Mouse (Mus musculus) lung, embryonic 14.5 days (tissue): ENCODE measurements around the gene Usp47. TPM values are rescaled to one million over a fixed set of nuclear protein-coding genes. Genes with fewer than 3 reads are reported as not detected.
A peak's percentile ranks its signal among the peaks of the same experiment; 100 is the strongest.

ENCODE experiments used
- ATAC-seq: fragments of 200-750 bp; cut with Nextera tagmentation; 2 replicates; pipeline ENCODE4 v1.8.0; 2017; ENCODE audit warnings: mild to moderate bottlenecking, moderate TSS enrichment, moderate library complexity; ENCODE audit not compliant: insufficient read depth
- DNase-seq: peaks from one replicate; pipeline ENCODE4 v3.0.0-alpha.2; 2015
- H3K27ac ChIP-seq: fragments of 300-500 bp; sonication (generic); 2 replicates; pipeline ENCODE4 v1.5.1; 2014; ENCODE audit warnings: low read depth, mild to moderate bottlenecking, moderate library complexity
- H3K27me3 ChIP-seq: fragments of 300-500 bp; sonication (generic); 2 replicates; pipeline ENCODE4 v1.6.1; 2014; ENCODE audit warnings: low read length, control low read depth; ENCODE audit not compliant: insufficient read depth
- H3K36me3 ChIP-seq: fragments of 300-500 bp; sonication (generic); 2 replicates; pipeline ENCODE4 v1.6.1; 2014; ENCODE audit warnings: control low read depth; ENCODE audit not compliant: insufficient read depth
- H3K4me1 ChIP-seq: fragments of 300-500 bp; sonication (generic); 2 replicates; pipeline ENCODE4 v1.6.1; 2014; ENCODE audit warnings: antibody characterized with exemption, control low read depth; ENCODE audit not compliant: insufficient read depth
- H3K4me2 ChIP-seq: fragments of 300-500 bp; sonication (generic); 2 replicates; pipeline ENCODE4 v1.6.1; 2014; ENCODE audit warnings: mild to moderate bottlenecking
- H3K4me3 ChIP-seq: fragments of 300-500 bp; sonication (generic); 2 replicates; pipeline ENCODE4 v1.5.1; 2014; ENCODE audit warnings: low read depth, low read length
- H3K9ac ChIP-seq: fragments of 300-500 bp; sonication (generic); 2 replicates; pipeline ENCODE4 v1.6.1; 2014
- H3K9me3 ChIP-seq: fragments of 300-500 bp; sonication (generic); 2 replicates; pipeline ENCODE4 v1.6.1; 2016; ENCODE audit warnings: low read depth, low read length, control low read depth
- CTCF ChIP-seq: IDR thresholded peaks from 2 replicates; pipeline ENCODE4 v1.5.1; 2016; ENCODE audit warnings: antibody characterized with exemption, low read depth
- WGBS: fragments of 180-500 bp; shearing (Covaris S2); extraction: QIAGEN DNeasy Blood & Tissue Kit; methylation state at CpG from one replicate; pipeline ENCODE4 v1.1.7; 2014; 5-methylcytosine and 5-hydroxymethylcytosine counted together
- polyA plus RNA-seq: library from polyadenylated mRNA; unstranded; fragments of >200 nt; fragmentation: Nextera tagmentation; extraction: Ambion mirVana; gene quantifications from 2 replicates; pipeline ENCODE4 v1.2.1, GENCODE M21; 2014

The Usp47 gene
- polyA plus RNA-seq, 1 experiment from 2014 or later: 92.1 TPM

GRCm38 (mm10) chr7:111998446-111999004, 24.8 kb upstream of the Usp47 start:
- no peak for ATAC-seq
- Histone ChIP-seq H3K36me3 (no peaks in the 10 kb centered on the region), H3K9me3 (no peaks in the 10 kb centered on the region), H3K9ac (no peak overlapping the region), H3K4me1 (no peaks in the 10 kb centered on the region), H3K4me3 (no peak overlapping the region), H3K4me2 (no peak overlapping the region), H3K27ac (no peak overlapping the region), H3K27me3 (no peaks in the 10 kb centered on the region)
- TF ChIP-seq CTCF: no peak
- WGBS: 59% methylated on average over 6 of the region's 6 CpGs
- no peak for DNase-seq

- no peak for ATAC-seq
- Histone ChIP-seq H3K36me3 (no peaks in the 10 kb centered on the region), H3K4me3 (no peak overlapping the region)
Measured at GRCm38 (mm10) chr7:111999376-111999775, 23.9 kb upstream of the Usp47 start.

DNA sequence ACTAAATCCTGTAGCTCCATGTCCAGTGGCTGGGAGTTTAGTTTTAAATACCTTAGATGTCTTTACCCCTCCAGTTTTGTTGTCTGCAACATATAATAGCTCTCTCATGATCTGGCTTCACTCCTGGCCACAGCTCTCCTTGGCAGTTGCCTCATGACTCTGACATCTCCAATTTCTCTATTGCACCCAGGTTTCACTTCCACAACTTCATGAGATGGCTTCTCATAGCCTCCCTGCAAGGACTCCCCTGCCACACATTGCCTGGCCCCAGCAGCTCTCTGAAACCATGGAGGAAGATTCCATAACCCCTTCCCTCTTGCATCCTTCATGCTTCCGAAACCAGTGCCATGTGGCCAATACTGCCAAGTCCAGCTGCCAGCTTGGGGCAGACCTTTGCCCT, 23.1 kb upstream of the Usp47 start:
- DNase-seq: no peak
- no peak for ATAC-seq
- Histone ChIP-seq H3K36me3 (no peaks in the 10 kb centered on the region), H3K4me3 (no peak overlapping the region), H3K9ac (no peak overlapping the region), H3K27me3 (no peaks in the 10 kb centered on the region), H3K27ac (no peak overlapping the region), H3K9me3 (no peaks in the 10 kb centered on the region), H3K4me2 (no peak overlapping the region), H3K4me1 (no peaks in the 10 kb centered on the region)
- whole genome bisulfite sequencing: 84% methylated on average over 1 of the region's 1 CpGs
- TF ChIP-seq CTCF: no peak

More at GRCm38 (mm10) chr7:111999376-111999775, 23.9 kb upstream of the Usp47 start:
- Histone ChIP-seq H3K4me1 (no peaks in the 10 kb centered on the region), H3K4me2 (no peak overlapping the region), H3K27ac (no peak overlapping the region), H3K9ac (no peak overlapping the region), H3K27me3 (no peaks in the 10 kb centered on the region), H3K9me3 (no peaks in the 10 kb centered on the region)
- DNase-seq: no peak
- no peak for TF ChIP-seq CTCF

- no peak overlapping the region for H3K9ac ChIP-seq
- peaks cover 6% of the 10 kb centered on the region; the same call in 1 of the 2 replicates for H3K4me1 ChIP-seq
- no peaks in the 10 kb centered on the region for H3K9me3 ChIP-seq
- H3K27me3 ChIP-seq: no peaks in the 10 kb centered on the region
- H3K27ac ChIP-seq: no peak overlapping the region
- ATAC-seq (no peak), DNase-seq (no peak)
- TF ChIP-seq CTCF: no peak
- no peak overlapping the region for H3K4me3 ChIP-seq
- WGBS: 57% methylated on average over 2 of the region's 2 CpGs
- no peak overlapping the region for H3K4me2 ChIP-seq
- no peaks in the 10 kb centered on the region for H3K36me3 ChIP-seq
Measured at GRCm38 (mm10) chr7:112010511-112010910, 12.8 kb upstream of the Usp47 start.

GRCm38 (mm10) chr7:112010976-112011375, 12.3 kb upstream of the Usp47 start:
- no peak for TF ChIP-seq CTCF
- no peak for ATAC-seq

GRCm38 (mm10) chr7:112012102-112012501, 11.2 kb upstream of the Usp47 start:
- ATAC-seq: peak; percentile 84
- H3K27ac ChIP-seq: peak overlapping the region; percentile 9; the same call in 1 of the 2 replicates
- WGBS: 11% methylated on average over 5 of the region's 5 CpGs

More at GRCm38 (mm10) chr7:112010976-112011375, 12.3 kb upstream of the Usp47 start:
- H3K27me3 ChIP-seq: no peaks in the 10 kb centered on the region
- 38% methylated on average over 4 of the region's 4 CpGs for WGBS
- H3K36me3 ChIP-seq: no peaks in the 10 kb centered on the region
- H3K27ac ChIP-seq: no peak overlapping the region
- H3K4me2 ChIP-seq: no peak overlapping the region
- H3K4me3 ChIP-seq: no peak overlapping the region
- H3K4me1 ChIP-seq: peaks cover 6% of the 10 kb centered on the region; the same call in 1 of the 2 replicates
- no peak for DNase-seq
- no peak overlapping the region for H3K9ac ChIP-seq
- H3K9me3 ChIP-seq: no peaks in the 10 kb centered on the region

GRCm38 (mm10) chr7:112012621-112013177, 10.6 kb upstream of the Usp47 start:
- no peaks in the 10 kb centered on the region for H3K36me3 ChIP-seq
- H3K4me2 ChIP-seq: no peak overlapping the region
- H3K9me3 ChIP-seq: no peaks in the 10 kb centered on the region
- DNase-seq (peak; percentile 30), ATAC-seq (peak; percentile 76)
- no peak for TF ChIP-seq CTCF
- H3K9ac ChIP-seq: no peak overlapping the region
- H3K27ac ChIP-seq: peak overlapping the region; percentile 9; the same call in 1 of the 2 replicates
- no peak overlapping the region for H3K4me3 ChIP-seq
- WGBS: 42% methylated on average over 6 of the region's 6 CpGs
- H3K27me3 ChIP-seq: no peaks in the 10 kb centered on the region
- H3K4me1 ChIP-seq: peaks cover 6% of the 10 kb centered on the region; the same call in 1 of the 2 replicates

More at GRCm38 (mm10) chr7:112012102-112012501, 11.2 kb upstream of the Usp47 start:
- H3K4me2 ChIP-seq: no peak overlapping the region
- no peaks in the 10 kb centered on the region for H3K27me3 ChIP-seq
- H3K9ac ChIP-seq: no peak overlapping the region
- no peak overlapping the region for H3K4me3 ChIP-seq
- H3K4me1 ChIP-seq: peaks cover 6% of the 10 kb centered on the region; the same call in 1 of the 2 replicates
- peak; percentile 75 for DNase-seq
- no peaks in the 10 kb centered on the region for H3K36me3 ChIP-seq
- no peaks in the 10 kb centered on the region for H3K9me3 ChIP-seq
- TF ChIP-seq CTCF: no peak
